Mouse (Mus musculus) midbrain, embryonic 12.5 days (tissue): ENCODE measurements around the gene Ptgir. TPM values are rescaled to one million over a fixed set of nuclear protein-coding genes. Genes with fewer than 3 reads are reported as not detected.
A peak's percentile ranks its signal among the peaks of the same experiment; 100 is the strongest.

ENCODE experiments used
- ATAC-seq: fragments of 200-750 bp; cut with Nextera tagmentation; 2 replicates; pipeline ENCODE4 v1.8.0; 2017; ENCODE audit warnings: low read depth, moderate TSS enrichment, moderate library complexity; ENCODE audit not compliant: low FRiP score
- H3K27ac ChIP-seq: fragments of 300-500 bp; sonication (generic); replicated peaks from 2 replicates; pipeline ENCODE4 v1.5.1; 2016; ENCODE audit warnings: mild to moderate bottlenecking
- H3K27me3 ChIP-seq: fragments of 300-500 bp; sonication (generic); 2 replicates; pipeline ENCODE4 v1.6.1; 2016; ENCODE audit warnings: mild to moderate bottlenecking
- H3K36me3 ChIP-seq: fragments of 300-500 bp; sonication (generic); 2 replicates; pipeline ENCODE4 v1.6.1; 2016
- H3K4me1 ChIP-seq: fragments of 300-500 bp; sonication (generic); 2 replicates; pipeline ENCODE4 v1.6.1; 2016
- H3K4me2 ChIP-seq: fragments of 300-500 bp; sonication (generic); replicated peaks from 2 replicates; pipeline ENCODE4 v1.6.1; 2016; ENCODE audit warnings: mild to moderate bottlenecking, moderate library complexity
- H3K4me3 ChIP-seq: fragments of 300-500 bp; sonication (generic); 2 replicates; pipeline ENCODE4 v1.5.1; 2016; ENCODE audit warnings: mild to moderate bottlenecking
- H3K9ac ChIP-seq: fragments of 300-500 bp; sonication (generic); replicated peaks from 2 replicates; pipeline ENCODE4 v1.6.1; 2016; ENCODE audit warnings: mild to moderate bottlenecking, moderate library complexity
- H3K9me3 ChIP-seq: fragments of 300-500 bp; sonication (generic); 2 replicates; pipeline ENCODE4 v1.6.1; 2016; ENCODE audit warnings: mild to moderate bottlenecking
- WGBS: fragments of 180-500 bp; shearing (Covaris S2); methylation state at CpG from one replicate; pipeline ENCODE4 v1.1.7; 2016; 5-methylcytosine and 5-hydroxymethylcytosine counted together
- polyA plus RNA-seq: library from polyadenylated mRNA; unstranded; fragments of >200 nt; fragmentation: Nextera tagmentation; extraction: Ambion mirVana; gene quantifications from 2 replicates; pipeline ENCODE4 v1.2.1, GENCODE M21; 2016

Gene Ptgir
- polyA plus RNA-seq, 1 experiment from 2014 or later, result 1.2 TPM

DNA sequence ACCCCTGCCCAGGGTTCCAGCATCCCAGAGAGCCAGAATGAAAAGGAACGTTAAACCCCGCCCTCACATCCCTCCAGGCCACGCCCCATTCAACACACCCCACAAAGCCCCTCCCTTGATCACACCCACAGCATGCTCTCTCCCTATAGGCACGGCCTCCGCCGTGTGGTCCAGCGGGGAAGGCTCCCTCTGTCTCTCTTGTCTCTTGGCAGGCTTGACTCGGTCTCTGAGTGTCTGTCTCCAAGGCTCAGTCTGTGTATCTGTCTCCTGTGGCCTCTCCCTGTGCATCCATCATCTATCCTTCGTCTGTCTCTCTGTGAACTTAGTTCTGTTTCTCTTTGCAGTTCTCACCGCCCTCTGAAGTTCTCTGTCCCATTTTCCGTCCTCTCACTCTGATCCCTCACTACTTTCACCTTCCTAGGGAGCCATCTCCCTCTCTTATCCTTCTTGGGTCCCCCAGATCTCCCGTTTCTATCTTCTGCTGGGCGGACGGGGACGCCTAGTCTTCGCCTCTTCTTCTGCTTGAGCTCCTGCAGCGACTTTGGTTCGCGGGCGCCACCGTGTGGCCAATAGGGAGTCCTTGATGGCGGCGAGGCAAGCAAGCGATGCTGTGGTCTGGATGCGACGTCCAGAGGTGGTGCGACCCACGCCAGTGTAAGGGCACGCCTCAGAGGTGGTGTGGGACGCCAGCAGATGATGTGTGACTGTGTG lies 14.5 kb upstream of the Ptgir start, which contains the start of gene Gng8:
Gng8 (plus strand) TSS at position 146 of the 711 bp plus-strand sequence.
- Histone ChIP-seq H3K4me2 (peak within 1 kb of the TSS; percentile 58), H3K4me1 (peaks cover 41% of the 10 kb centered on the region), H3K4me3 (peak within 1 kb of the TSS; percentile 35), H3K36me3 (peaks cover 9% of the 10 kb centered on the region), H3K9ac (peak within 1 kb of the TSS; percentile 41), H3K27me3 (peaks cover 79% of the 10 kb centered on the region), H3K9me3 (no peaks in the 10 kb centered on the region), H3K27ac (peak within 1 kb of the TSS; percentile 55)
- WGBS, result under 1% methylated on average over 30 of the region's 30 CpGs
- ATAC-seq, result peak; percentile 78

DNA sequence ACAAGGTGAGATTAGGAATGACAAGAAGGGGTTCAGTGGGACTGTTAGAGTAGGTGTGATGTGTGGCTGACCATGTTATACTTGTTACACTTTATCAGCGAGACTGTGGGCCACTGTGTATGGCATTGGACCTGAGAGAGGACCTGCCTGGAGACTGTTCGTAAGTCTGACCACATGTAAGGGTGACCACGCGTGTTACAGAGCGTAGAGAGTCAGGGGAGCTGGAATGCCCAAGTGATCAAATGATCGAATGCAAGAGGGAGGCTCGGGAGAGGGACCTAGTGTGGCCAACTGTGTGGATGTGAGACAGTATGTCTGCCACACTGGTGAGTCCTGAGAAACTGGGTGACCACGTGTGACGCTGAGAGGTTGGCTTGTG lies 13.9 kb upstream of the Ptgir start:
- no peaks in the 10 kb centered on the region for H3K9me3 ChIP-seq
- H3K9ac ChIP-seq, result no peak overlapping the region
- no peak overlapping the region for H3K27ac ChIP-seq
- H3K27me3 ChIP-seq, result peaks cover 75% of the 10 kb centered on the region
- H3K4me1 ChIP-seq, result peaks cover 41% of the 10 kb centered on the region
- WGBS, result 40% methylated on average over 9 of the region's 9 CpGs
- ATAC-seq, result no peak
- peaks cover 6% of the 10 kb centered on the region; the same call in 1 of the 2 replicates for H3K36me3 ChIP-seq
- H3K4me3 ChIP-seq, result peak overlapping the region; percentile 35
- peak overlapping the region; percentile 58 for H3K4me2 ChIP-seq

DNA sequence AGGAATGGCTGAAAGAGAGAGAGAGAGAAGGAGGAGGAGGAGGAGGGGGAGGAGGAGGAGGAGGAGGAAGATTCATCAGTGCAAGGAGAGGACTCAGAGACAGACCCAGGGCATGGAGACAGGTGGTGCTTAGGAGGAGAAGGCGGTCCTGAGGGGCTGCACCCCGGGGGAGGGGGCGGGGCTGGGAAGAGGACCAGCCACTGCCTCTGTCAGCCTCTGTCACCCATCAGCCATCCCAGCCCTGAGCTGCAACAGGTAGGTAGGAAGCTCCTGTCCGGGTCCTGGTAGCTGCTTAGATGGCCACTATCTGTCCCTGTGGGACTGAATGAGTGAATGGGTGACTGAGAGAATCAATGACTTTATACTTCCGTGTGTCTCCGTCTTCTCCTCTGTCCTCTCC lies 12.7 kb upstream of the Ptgir start:
- Histone ChIP-seq H3K4me3 (peak overlapping the region; percentile 24; the same call in 1 of the 2 replicates), H3K36me3 (no peaks in the 10 kb centered on the region), H3K9me3 (no peaks in the 10 kb centered on the region), H3K4me1 (peaks cover 41% of the 10 kb centered on the region), H3K4me2 (peak overlapping the region; percentile 58), H3K27me3 (peaks cover 62% of the 10 kb centered on the region), H3K27ac (peak overlapping the region; percentile 40), H3K9ac (no peak overlapping the region)
- ATAC-seq, result no peak
- 0% methylated on average over 6 of the region's 6 CpGs for WGBS

DNA sequence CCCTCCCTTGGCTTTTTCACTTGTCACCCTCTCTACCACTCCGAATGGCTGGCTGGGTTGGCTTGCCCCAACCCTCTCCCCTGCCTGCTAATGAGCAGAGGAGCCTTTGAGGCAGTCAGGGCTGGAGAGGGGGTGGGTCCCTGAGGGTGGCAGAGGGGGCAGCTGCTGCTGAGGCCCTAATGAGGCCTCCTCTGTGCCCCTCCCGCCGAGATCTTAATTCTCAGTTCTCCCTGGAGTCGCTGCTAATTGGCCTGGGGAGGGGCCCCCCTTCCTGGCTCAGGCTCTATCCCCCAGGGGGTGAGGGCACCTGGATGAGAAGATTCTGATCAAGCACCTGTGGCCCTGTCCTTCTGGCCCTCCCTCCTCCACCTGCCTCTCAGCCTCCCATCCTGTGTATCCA lies 12.0 kb upstream of the Ptgir start:
- 0 out of 2 replicates have a peak overlapping the region, but pooled peaks have one; percentile 20 for H3K9ac ChIP-seq
- H3K27ac ChIP-seq, result peak overlapping the region; percentile 40
- peak overlapping the region; percentile 58 for H3K4me2 ChIP-seq
- ATAC-seq, result peak; percentile 69
- peak overlapping the region; percentile 24; the same call in 1 of the 2 replicates for H3K4me3 ChIP-seq
- peaks cover 58% of the 10 kb centered on the region for H3K27me3 ChIP-seq
- H3K4me1 ChIP-seq, result peaks cover 41% of the 10 kb centered on the region
- no peaks in the 10 kb centered on the region for H3K9me3 ChIP-seq
- no peaks in the 10 kb centered on the region for H3K36me3 ChIP-seq
- 0% methylated on average over 4 of the region's 4 CpGs for WGBS

DNA sequence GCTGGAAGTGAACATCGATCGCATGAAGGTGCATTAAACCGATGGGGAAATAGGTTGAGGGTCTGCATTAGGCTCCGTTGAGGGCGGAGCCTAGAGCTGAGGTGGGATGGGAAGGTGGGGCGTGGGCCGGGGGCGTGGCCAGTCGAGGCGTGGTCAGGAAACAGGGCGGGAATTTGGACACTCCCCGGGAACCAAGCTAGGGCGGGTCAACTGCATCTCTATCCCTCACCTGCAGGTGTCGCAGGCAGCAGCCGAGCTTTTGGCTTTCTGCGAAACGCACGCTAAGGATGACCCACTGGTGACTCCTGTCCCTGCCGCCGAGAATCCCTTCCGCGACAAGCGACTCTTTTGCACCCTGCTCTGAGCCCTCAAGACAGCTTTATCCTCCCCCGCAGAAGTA lies 11.3 kb upstream of the Ptgir start:
- 0 out of 2 replicates have a peak overlapping the region, but pooled peaks have one; percentile 12 for H3K9ac ChIP-seq
- no peaks in the 10 kb centered on the region for H3K36me3 ChIP-seq
- 1% methylated on average over 24 of the region's 24 CpGs for WGBS
- H3K4me3 ChIP-seq, result peak overlapping the region; percentile 24
- ATAC-seq, result peak; percentile 24
- H3K4me1 ChIP-seq, result peaks cover 45% of the 10 kb centered on the region
- H3K9me3 ChIP-seq, result no peaks in the 10 kb centered on the region
- H3K4me2 ChIP-seq, result peak overlapping the region; percentile 58
- peaks cover 57% of the 10 kb centered on the region for H3K27me3 ChIP-seq
- H3K27ac ChIP-seq, result peak overlapping the region; percentile 40

DNA sequence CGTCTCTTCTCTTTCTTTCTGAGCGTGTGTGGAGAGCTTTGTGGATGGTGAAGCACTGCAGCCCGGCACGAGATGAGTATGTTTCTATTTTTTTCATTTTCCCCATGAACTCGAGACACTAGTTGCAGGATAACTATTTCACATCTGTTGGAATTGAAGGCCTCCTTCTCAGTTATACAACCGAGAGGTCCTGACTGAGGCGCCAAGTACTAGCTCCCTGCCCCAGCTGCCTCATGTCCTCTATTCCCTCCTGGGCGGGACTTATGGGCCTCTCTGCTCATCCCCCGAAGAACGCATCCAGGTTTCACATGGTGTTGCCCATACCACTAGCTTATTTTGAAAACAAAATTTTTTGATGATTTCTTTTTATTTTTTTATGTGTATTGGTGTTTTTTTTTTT lies 10.8 kb upstream of the Ptgir start:
- Histone ChIP-seq H3K4me3 (peak overlapping the region; percentile 24; the same call in 1 of the 2 replicates), H3K36me3 (no peaks in the 10 kb centered on the region), H3K27ac (0 out of 2 replicates have a peak overlapping the region, but pooled peaks have one; percentile 40), H3K9me3 (no peaks in the 10 kb centered on the region), H3K27me3 (peaks cover 52% of the 10 kb centered on the region), H3K9ac (0 out of 2 replicates have a peak overlapping the region, but pooled peaks have one; percentile 12), H3K4me2 (peak overlapping the region; percentile 58), H3K4me1 (peaks cover 50% of the 10 kb centered on the region)
- 29% methylated on average over 10 of the region's 10 CpGs for WGBS
- no peak for ATAC-seq

DNA sequence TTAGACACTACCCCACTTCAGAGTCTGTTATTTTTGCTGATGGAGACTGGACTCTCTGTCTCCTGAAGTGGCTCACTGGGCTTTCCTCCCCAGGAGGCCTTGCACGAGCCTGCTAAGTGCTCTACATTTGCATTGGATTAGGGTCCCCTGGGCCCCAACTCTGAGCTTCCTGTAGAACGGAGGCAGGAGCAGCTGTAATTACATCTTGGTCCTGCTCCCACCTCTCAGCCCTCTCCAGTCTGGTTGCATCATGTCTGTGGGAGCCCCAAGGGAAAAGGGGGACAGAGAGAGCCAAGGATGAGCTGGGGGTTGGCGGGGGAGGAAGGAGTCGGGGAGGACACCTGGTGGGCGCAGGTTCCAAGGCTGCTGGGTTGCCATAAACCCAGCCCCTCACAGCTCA lies 5.8 kb upstream of the Ptgir start:
- Histone ChIP-seq H3K4me1 (peaks cover 22% of the 10 kb centered on the region), H3K36me3 (no peaks in the 10 kb centered on the region), H3K9me3 (no peaks in the 10 kb centered on the region), H3K4me2 (no peak overlapping the region), H3K4me3 (no peak overlapping the region), H3K27ac (peak overlapping the region; percentile 64), H3K27me3 (peaks cover 19% of the 10 kb centered on the region), H3K9ac (no peak overlapping the region)
- WGBS, result 17% methylated on average over 5 of the region's 5 CpGs
- 0 out of 2 replicates have a peak, but pooled peaks have one; percentile 44 for ATAC-seq

DNA sequence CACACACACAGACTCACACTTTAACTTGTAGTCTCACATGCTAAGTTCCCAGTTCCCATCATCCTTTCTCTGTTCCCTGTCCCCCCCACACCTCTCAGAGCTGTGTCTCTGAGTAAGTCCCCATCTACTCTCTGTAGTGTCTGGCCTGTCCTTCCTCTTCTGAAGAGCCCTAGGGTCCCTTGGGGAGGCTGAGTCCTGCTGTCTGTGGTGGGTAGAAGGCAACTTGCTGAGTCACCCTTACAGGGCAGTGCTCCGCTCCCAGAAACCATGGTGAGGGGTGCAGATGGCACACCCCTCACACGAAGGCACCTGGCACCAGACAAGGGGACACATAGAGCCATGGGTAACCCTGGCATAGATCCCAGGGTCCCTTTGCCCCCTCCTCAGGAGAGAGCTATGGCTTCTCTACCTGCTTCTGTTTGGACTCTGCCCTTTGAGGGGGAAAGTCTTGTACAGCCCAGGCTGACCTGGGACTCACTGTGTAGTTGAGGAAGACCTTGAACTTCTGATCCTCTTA lies 2.8 kb upstream of the Ptgir start:
- no peak overlapping the region for H3K27ac ChIP-seq
- peaks cover 34% of the 10 kb centered on the region for H3K4me1 ChIP-seq

DNA sequence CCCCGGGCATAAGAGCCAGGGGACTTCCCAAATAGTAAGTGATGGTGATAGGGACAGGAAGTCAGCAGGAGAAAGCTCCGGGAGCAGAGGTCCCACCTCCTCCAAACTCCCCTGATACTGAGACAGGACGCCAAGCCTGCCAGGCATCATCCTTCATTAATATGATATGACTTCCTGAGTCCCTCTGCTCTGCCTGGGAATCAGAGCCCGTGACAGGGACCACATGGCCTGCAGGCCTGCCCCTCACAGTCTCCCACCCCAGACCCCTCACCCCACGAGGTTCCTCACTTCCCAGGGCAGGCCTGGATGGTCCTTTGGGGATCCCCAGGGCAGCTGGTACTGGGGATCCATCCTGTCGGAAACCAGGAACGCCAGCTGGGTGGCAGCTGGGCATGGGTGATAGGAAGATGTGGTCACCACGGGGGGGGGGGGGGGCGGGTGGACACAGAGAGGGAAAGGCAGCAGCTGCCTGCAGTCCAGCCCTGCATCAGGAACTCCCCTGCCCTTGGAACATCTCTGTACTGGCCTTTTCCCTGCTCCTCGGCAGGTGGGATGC lies 2.1 kb upstream of the Ptgir start:
- ATAC-seq, result no peak
- Histone ChIP-seq H3K4me2 (no peak overlapping the region), H3K9ac (no peak overlapping the region), H3K4me3 (no peak overlapping the region), H3K27ac (no peak overlapping the region), H3K4me1 (peaks cover 34% of the 10 kb centered on the region), H3K27me3 (peaks cover 26% of the 10 kb centered on the region), H3K9me3 (no peaks in the 10 kb centered on the region), H3K36me3 (no peaks in the 10 kb centered on the region)
- WGBS, result 65% methylated on average over 9 of the region's 10 CpGs

More for the DNA sequence above, 2.8 kb upstream of the Ptgir start:
- ATAC-seq, result no peak
- no peaks in the 10 kb centered on the region for H3K36me3 ChIP-seq
- no peaks in the 10 kb centered on the region for H3K9me3 ChIP-seq
- no peak overlapping the region for H3K9ac ChIP-seq
- no peak overlapping the region for H3K4me2 ChIP-seq
- WGBS, result 85% methylated on average over 2 of the region's 2 CpGs
- peaks cover 20% of the 10 kb centered on the region for H3K27me3 ChIP-seq
- H3K4me3 ChIP-seq, result no peak overlapping the region

DNA sequence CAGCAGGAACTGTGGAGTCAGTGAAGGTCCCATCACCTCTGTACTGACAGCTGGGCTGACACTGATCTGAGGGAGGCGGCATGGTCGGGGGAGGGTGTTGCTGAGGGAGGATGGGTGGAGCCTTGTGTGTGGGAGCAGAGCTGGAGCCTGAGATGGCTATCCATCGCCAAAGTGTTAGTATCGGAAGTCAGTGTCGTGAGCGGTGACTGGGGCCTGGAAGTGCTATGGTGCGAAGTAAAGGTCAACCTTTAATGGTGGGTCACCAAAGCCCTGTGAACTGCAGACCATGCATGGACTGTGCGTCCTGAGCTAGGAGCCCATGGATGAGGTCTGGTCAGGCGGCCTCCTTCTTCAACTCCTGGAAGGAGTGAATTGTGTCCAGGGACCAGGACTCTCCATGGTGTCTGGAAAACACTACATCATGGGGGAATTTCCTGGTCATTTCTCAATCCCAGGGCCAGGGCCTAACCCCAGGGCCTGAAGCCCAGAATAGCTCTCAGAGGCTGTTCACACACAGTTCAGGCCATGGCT lies 734 bp upstream of the Ptgir start:
- H3K9me3 ChIP-seq, result no peaks in the 10 kb centered on the region
- ATAC-seq, result no peak
- H3K4me3 ChIP-seq, result no peak overlapping the region

DNA sequence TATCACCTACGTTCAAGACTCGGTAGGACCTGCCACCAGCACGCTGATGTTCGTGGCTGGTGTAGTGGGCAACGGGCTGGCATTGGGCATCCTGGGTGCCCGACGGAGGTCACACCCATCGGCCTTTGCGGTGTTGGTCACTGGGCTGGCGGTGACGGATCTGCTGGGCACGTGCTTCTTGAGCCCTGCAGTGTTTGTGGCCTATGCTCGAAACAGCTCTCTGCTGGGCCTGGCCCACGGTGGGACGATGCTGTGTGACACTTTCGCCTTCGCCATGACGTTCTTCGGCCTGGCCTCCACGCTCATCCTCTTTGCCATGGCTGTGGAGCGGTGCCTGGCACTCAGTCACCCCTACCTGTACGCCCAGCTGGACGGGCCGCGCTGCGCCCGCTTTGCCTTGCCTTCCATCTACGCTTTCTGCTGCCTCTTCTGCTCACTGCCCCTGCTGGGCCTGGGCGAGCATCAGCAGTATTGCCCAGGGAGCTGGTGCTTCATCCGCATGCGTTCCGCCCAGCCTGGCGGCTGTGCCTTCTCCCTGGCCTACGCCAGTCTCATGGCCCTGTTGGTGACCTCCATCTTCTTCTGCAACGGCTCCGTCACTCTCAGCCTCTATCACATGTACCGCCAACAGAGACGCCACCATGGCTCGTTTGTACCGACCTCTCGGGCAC lies 734 bp downstream of the Ptgir start:
- no peaks in the 10 kb centered on the region for H3K36me3 ChIP-seq
- peaks cover 22% of the 10 kb centered on the region for H3K27me3 ChIP-seq
- H3K27ac ChIP-seq, result no peak overlapping the region
- H3K4me3 ChIP-seq, result no peak overlapping the region
- peaks cover 20% of the 10 kb centered on the region for H3K4me1 ChIP-seq
- ATAC-seq, result no peak
- H3K9me3 ChIP-seq, result no peaks in the 10 kb centered on the region
- no peak overlapping the region for H3K4me2 ChIP-seq
- no peak overlapping the region for H3K9ac ChIP-seq
- 96% methylated on average over 41 of the region's 41 CpGs for WGBS

More for the DNA sequence above, 734 bp upstream of the Ptgir start:
- 55% methylated on average over 9 of the region's 9 CpGs for WGBS
- H3K27me3 ChIP-seq, result peaks cover 24% of the 10 kb centered on the region
- H3K9ac ChIP-seq, result no peak overlapping the region
- no peaks in the 10 kb centered on the region for H3K36me3 ChIP-seq
- H3K4me2 ChIP-seq, result no peak overlapping the region
- H3K27ac ChIP-seq, result no peak overlapping the region
- peaks cover 24% of the 10 kb centered on the region for H3K4me1 ChIP-seq
